Mouse (Mus musculus) thymus, postnatal 10 days (tissue): ENCODE results near the gene Cct3.
A peak's percentile ranks its signal among the peaks of the same experiment; 100 is the strongest.
"Not testable (repeated sequence)": the region's sequence is repeated elsewhere in the genome, so short reads cannot be mapped to it uniquely, and the experiment has no call there.

Experiments used
- DNase-seq, 2 experiments: peaks; one replicate each; pipeline ENCODE4 v3.0.0; 2021; ENCODE audit warnings: low spot score in 2 of 2

The Cct3 gene

GRCm38 (mm10) chr3:88361096-88361495 is 64.2 kb downstream of the Cct3 start:
- DNase-seq, result peak in 1 of 2 experiments; percentile 18

GRCm38 (mm10) chr3:88361612-88362313 is 64.8 kb downstream of the Cct3 start:
- no peak for DNase-seq

GRCm38 (mm10) chr3:88363700-88364099 is 66.8 kb downstream of the Cct3 start:
- no peak for DNase-seq

GRCm38 (mm10) chr3:88364337-88364736 is 67.4 kb downstream of the Cct3 start, which contains the start of gene Paqr6:
Paqr6 (plus strand) TSS chr3:88364584.
- no peak for DNase-seq

GRCm38 (mm10) chr3:88365705-88366361 is 68.9 kb downstream of the Cct3 start:
- peak in 1 of 2 experiments; percentile 14 for DNase-seq

- DNase-seq, result peak; percentile 80 to 84
These were observed 70.0 kb downstream of the Cct3 start for GRCm38 (mm10) chr3:88366830-88367428.

- DNase-seq, result not testable (repeated sequence)
These were observed 70.6 kb downstream of the Cct3 start for GRCm38 (mm10) chr3:88367517-88367916.

- not testable (repeated sequence) for DNase-seq
These were observed 71.6 kb downstream of the Cct3 start for GRCm38 (mm10) chr3:88368511-88368910.
